Mouse (Mus musculus) ES-E14 (cell line): Measurements from ENCODE around the gene Lrrc1. TPM values are rescaled to one million over a fixed set of nuclear protein-coding genes. Genes with fewer than 3 reads are reported as not detected.

Source experiments
- DNase-seq: peaks from one replicate; pipeline ENCODE4 v3.0.0-alpha.2; 2013; ENCODE audit warnings: low read depth, low spot score
- H3K27ac ChIP-seq: 2 replicates; pipeline ENCODE4 v1.5.1; 2012; ENCODE audit warnings: low read depth, mild to moderate bottlenecking, low read length, moderate library complexity, mixed read lengths; ENCODE audit not compliant: poor library complexity, insufficient read depth, severe bottlenecking
- H3K36me3 ChIP-seq: 2 replicates; pipeline ENCODE4 v1.6.1; 2012; ENCODE audit warnings: mild to moderate bottlenecking, low read length, moderate library complexity, mixed read lengths; ENCODE audit not compliant: control insufficient read depth, poor library complexity, insufficient read depth, severe bottlenecking
- H3K4me1 ChIP-seq, 2 experiments: fragments of 150-350 bp in 1 of 2; sonication (generic) in 1 of 2; 2 replicates each; pipeline ENCODE4 v1.6.1; 2012; ENCODE audit warnings: low read length in 2 of 2, mild to moderate bottlenecking in 1 of 2, mixed read lengths in 1 of 2; ENCODE audit not compliant: control insufficient read depth in 2 of 2, insufficient read depth in 2 of 2, poor library complexity in 1 of 2
- H3K4me3 ChIP-seq, 2 experiments: fragments of 150-350 bp in 1 of 2; sonication (generic) in 1 of 2; 2 replicates each; pipeline ENCODE4 v1.5.1; 2012; ENCODE audit warnings: low read length in 2 of 2, low read depth in 1 of 2, mild to moderate bottlenecking in 1 of 2, mixed read lengths in 1 of 2; ENCODE audit not compliant: insufficient read depth in 1 of 2, poor library complexity in 1 of 2, severe bottlenecking in 1 of 2
- H3K9ac ChIP-seq: 2 replicates; pipeline ENCODE4 v1.6.1; 2012; ENCODE audit warnings: low read depth, mild to moderate bottlenecking, low read length, mixed read lengths; ENCODE audit not compliant: poor library complexity, insufficient read depth, severe bottlenecking
- H3K9me3 ChIP-seq: fragments of 150-350 bp; sonication (generic); 2 replicates; pipeline ENCODE4 v1.6.1; 2012; ENCODE audit warnings: low read depth, mild to moderate bottlenecking, low read length; ENCODE audit not compliant: control insufficient read depth, insufficient read depth
- CHD2 ChIP-seq: IDR thresholded peaks from 2 replicates; pipeline ENCODE4 v1.6.1; 2014; ENCODE audit warnings: mild to moderate bottlenecking, low read depth, low read length, inconsistent platforms
- HCFC1 ChIP-seq: IDR thresholded peaks from 2 replicates; pipeline ENCODE4 v1.6.1; 2012; ENCODE audit warnings: low read length, inconsistent platforms, borderline replicate concordance; ENCODE audit not compliant: insufficient read depth
- MAFK ChIP-seq: IDR thresholded peaks from 2 replicates; pipeline ENCODE4 v1.6.1; 2014; ENCODE audit warnings: mild to moderate bottlenecking, low read depth, low read length, inconsistent platforms; ENCODE audit not compliant: insufficient read depth
- ZC3H11A ChIP-seq: IDR thresholded peaks from 2 replicates; pipeline ENCODE4 v1.6.1; 2012; ENCODE audit warnings: low read depth, mild to moderate bottlenecking, inconsistent platforms, low read length, borderline replicate concordance
- ZNF384 ChIP-seq: IDR thresholded peaks from 2 replicates; pipeline ENCODE4 v1.6.1; 2012; ENCODE audit warnings: low read depth, low read length, inconsistent platforms
- in situ Hi-C, 2 experiments: fragments of 600-800 bp; cut with MboI; formaldehyde crosslinking; loops; one replicate each; pipeline ENCODE4 v1.15.1; 2025; ENCODE audit warnings: low sequenced_read_pairs in 2 of 2, inconsistent platforms in 1 of 2; ENCODE audit not compliant: unreplicated experiment in 2 of 2
- total RNA-seq: library from RNA; depleted of rRNA; stranded (reverse); fragments of 300-350 nt; gene quantifications from 2 replicates; pipeline ENCODE4 v1.2.3, GENCODE M21; 2012

Gene Lrrc1
- total RNA-seq, 1 experiment = 7.7 TPM

GRCm38 (mm10) chr9:77541556-77541955, 3.1 kb downstream of the Lrrc1 start:
- no peak for DNase-seq
- H3K4me3 ChIP-seq = no peak overlapping the region
- in situ Hi-C loops = loop anchor here in 1 of 2 experiments (10.0 kb wide), 1 partner anchor 127 kb away; no protein-coding TSS in a partner anchor
- no peak overlapping the region for H3K9ac ChIP-seq
- TF ChIP-seq ZNF384 (no peak), CHD2 (no peak), MAFK (no peak), ZC3H11A (no peak), HCFC1 (no peak)
- no peak overlapping the region for H3K27ac ChIP-seq
- no peaks in the 10 kb centered on the region for H3K36me3 ChIP-seq
- H3K4me1 ChIP-seq = peaks cover 0 to 7% of the 10 kb centered on the region in 2 experiments; a peak in 1 of 4 replicates
- H3K9me3 ChIP-seq = no peaks in the 10 kb centered on the region

GRCm38 (mm10) chr9:77539232-77539631, 5.4 kb downstream of the Lrrc1 start:
- TF ChIP-seq HCFC1 = no peak
- no peak for TF ChIP-seq ZC3H11A
- no peak for TF ChIP-seq CHD2
- no peak for TF ChIP-seq MAFK
- no peak for TF ChIP-seq ZNF384
- H3K9ac ChIP-seq = no peak overlapping the region
- H3K27ac ChIP-seq = no peak overlapping the region
- H3K4me1 ChIP-seq = peaks cover 0 to 11% of the 10 kb centered on the region in 2 experiments; a peak in 1 of 4 replicates
- no peak overlapping the region for H3K4me3 ChIP-seq
- no peak for DNase-seq
- H3K9me3 ChIP-seq = no peaks in the 10 kb centered on the region
- H3K36me3 ChIP-seq = no peaks in the 10 kb centered on the region
- in situ Hi-C loops = no loop called here

GRCm38 (mm10) chr9:77537357-77537756, 7.3 kb downstream of the Lrrc1 start:
- H3K9me3 ChIP-seq = no peaks in the 10 kb centered on the region
- TF ChIP-seq CHD2 (no peak), ZC3H11A (no peak), ZNF384 (no peak), HCFC1 (no peak), MAFK (no peak)
- no peak overlapping the region for H3K4me3 ChIP-seq
- in situ Hi-C loops = no loop called here
- H3K9ac ChIP-seq = no peak overlapping the region
- no peak for DNase-seq
- no peaks in the 10 kb centered on the region for H3K36me3 ChIP-seq
- no peak overlapping the region for H3K27ac ChIP-seq
- peaks cover 0 to 10% of the 10 kb centered on the region in 2 experiments; a peak in 1 of 4 replicates for H3K4me1 ChIP-seq

GRCm38 (mm10) chr9:77536832-77537231, 7.8 kb downstream of the Lrrc1 start:
- H3K9me3 ChIP-seq = no peaks in the 10 kb centered on the region
- no peak overlapping the region for H3K4me3 ChIP-seq
- in situ Hi-C loops = no loop called here
- peaks cover 0 to 8% of the 10 kb centered on the region in 2 experiments; a peak in 1 of 4 replicates for H3K4me1 ChIP-seq
- no peaks in the 10 kb centered on the region for H3K36me3 ChIP-seq
- no peak overlapping the region for H3K27ac ChIP-seq
- no peak for DNase-seq
- H3K9ac ChIP-seq = no peak overlapping the region
- no peak for TF ChIP-seq HCFC1
- no peak for TF ChIP-seq ZC3H11A
- no peak for TF ChIP-seq CHD2
- no peak for TF ChIP-seq ZNF384
- no peak for TF ChIP-seq MAFK

GRCm38 (mm10) chr9:77536286-77536685, 8.4 kb downstream of the Lrrc1 start:
- in situ Hi-C loops = no loop called here
- H3K9ac ChIP-seq = no peak overlapping the region
- TF ChIP-seq ZNF384 (no peak), CHD2 (no peak), HCFC1 (no peak), MAFK (no peak), ZC3H11A (no peak)
- no peaks in the 10 kb centered on the region for H3K9me3 ChIP-seq
- no peaks in the 10 kb centered on the region for H3K36me3 ChIP-seq
- no peak overlapping the region for H3K27ac ChIP-seq
- H3K4me3 ChIP-seq = no peak overlapping the region
- peaks cover 0 to 8% of the 10 kb centered on the region in 2 experiments; a peak in 1 of 4 replicates for H3K4me1 ChIP-seq
- no peak for DNase-seq
